Mouse (Mus musculus): ENCODE results near the gene Ppp1r12a. TPM values are rescaled to one million over a fixed set of nuclear protein-coding genes. Genes with fewer than 3 reads are reported as not detected.

Gene Ppp1r12a
- total RNA-seq, 2 experiments from 2014 or later = 83.4 to 92.2 TPM

- no peak for DNase-seq
These were observed 129.9 kb downstream of the Ppp1r12a start for GRCm38 (mm10) chr10:108291688-108292471.

GRCm38 (mm10) chr10:108292651-108293050 is 130.7 kb downstream of the Ppp1r12a start:
- DNase-seq = no peak

- no peak for DNase-seq
These were observed 131.7 kb downstream of the Ppp1r12a start for GRCm38 (mm10) chr10:108293620-108294195.

- no peak for DNase-seq
These were observed 132.8 kb downstream of the Ppp1r12a start for GRCm38 (mm10) chr10:108294766-108295165.

- no peak for DNase-seq
These were observed 134.5 kb downstream of the Ppp1r12a start for GRCm38 (mm10) chr10:108296446-108296845.

GRCm38 (mm10) chr10:108298261-108298660 is 136.3 kb downstream of the Ppp1r12a start:
- DNase-seq = no peak

- DNase-seq = no peak
These were observed 137.0 kb downstream of the Ppp1r12a start for GRCm38 (mm10) chr10:108298841-108299545.

GRCm38 (mm10) chr10:108299828-108300227 is 137.8 kb downstream of the Ppp1r12a start:
- no peak for DNase-seq

- DNase-seq = peak; percentile 89
These were observed 138.8 kb downstream of the Ppp1r12a start for GRCm38 (mm10) chr10:108300843-108301242.

- DNase-seq = no peak
These were observed 145.8 kb downstream of the Ppp1r12a start for GRCm38 (mm10) chr10:108307772-108308171.

- no peak for DNase-seq
These were observed 148.2 kb downstream of the Ppp1r12a start for GRCm38 (mm10) chr10:108310195-108310594.

- DNase-seq = no peak
These were observed 149.4 kb downstream of the Ppp1r12a start for GRCm38 (mm10) chr10:108311396-108311795.

- no peak for DNase-seq
These were observed 151.9 kb downstream of the Ppp1r12a start for GRCm38 (mm10) chr10:108313845-108314244.

- DNase-seq = no peak
These were observed 152.4 kb downstream of the Ppp1r12a start for GRCm38 (mm10) chr10:108314396-108314795.

GRCm38 (mm10) chr10:108315236-108315635 is 153.2 kb downstream of the Ppp1r12a start:
- DNase-seq = no peak

- no peak for DNase-seq
These were observed 166.4 kb downstream of the Ppp1r12a start for GRCm38 (mm10) chr10:108328356-108328755.

- no peak for DNase-seq
These were observed 167.0 kb downstream of the Ppp1r12a start for GRCm38 (mm10) chr10:108328983-108329382.

GRCm38 (mm10) chr10:108329771-108330170 is 167.8 kb downstream of the Ppp1r12a start:
- no peak for DNase-seq

GRCm38 (mm10) chr10:108330964-108331363 is 169.0 kb downstream of the Ppp1r12a start:
- no peak for DNase-seq

GRCm38 (mm10) chr10:108331784-108332561 is 170.0 kb downstream of the Ppp1r12a start, which contains the start of gene Pawr:
TSS of gene Pawr (plus strand) at chr10:108332121.
- peak; percentile 86 for DNase-seq

- DNase-seq = peak; percentile 75
These were observed 170.9 kb downstream of the Ppp1r12a start for GRCm38 (mm10) chr10:108332571-108333541.

All from adrenal gland, postnatal 10 days (tissue).